In the genomic region with DNA sequence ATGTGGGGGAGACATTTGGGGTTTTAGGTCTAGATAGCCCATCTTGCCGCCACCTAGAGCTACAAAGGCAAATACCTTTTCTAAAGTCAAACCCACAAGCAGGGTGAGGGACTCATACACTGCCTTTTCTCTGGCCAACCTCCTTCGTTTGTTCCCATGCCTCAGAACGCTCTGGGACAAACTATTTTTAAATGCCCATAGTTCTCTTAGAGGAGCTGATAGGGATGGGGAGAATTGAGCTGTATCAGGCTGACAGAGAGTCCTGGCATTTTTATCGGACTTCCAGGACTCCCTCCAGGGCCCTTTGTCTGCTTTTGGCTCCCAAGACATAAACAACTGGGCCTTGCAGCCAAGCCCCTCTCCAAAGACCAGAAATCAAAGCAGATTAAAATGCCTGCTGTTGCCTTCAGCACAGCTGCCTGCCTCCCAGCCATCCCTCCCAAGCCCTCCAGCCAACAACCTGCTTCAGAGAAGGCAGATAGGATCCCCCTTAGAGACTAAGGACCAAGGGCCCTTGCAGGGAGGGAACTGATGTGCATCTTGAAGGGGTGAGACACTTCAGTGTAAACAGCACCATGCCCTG, we compare ENCODE assay signal across 18 mouse cellular contexts. TPM values are rescaled to one million over a fixed set of nuclear protein-coding genes. Genes with fewer than 3 reads are reported as not detected.
DNase-seq lines count a peak whose midpoint lies in the region; ATAC-seq and TF ChIP-seq lines count a peak whose summit lies in the region.
"Had no signal": no experiment of that assay in that cellular context is flagged by ENCODE, and none has a peak within 500 bp of the region (broad histone marks: within the 10 kb centered on the region; RNA-seq: fewer than 3 reads in every experiment).

No protein-coding gene starts in this region.

- H3K27me3 ChIP-seq in intestine, embryonic 15.5 days (replicated peaks), result no peaks in the 10 kb centered on the region
- H3K27me3 ChIP-seq in intestine, embryonic 16.5 days (replicated peaks; ENCODE audit: control insufficient read depth, insufficient read depth, low read length), result no peaks in the 10 kb centered on the region
- no peaks in the 10 kb centered on the region for H3K27me3 ChIP-seq in midbrain, embryonic 11.5 days (ENCODE audit: control insufficient read depth, insufficient read depth, low read length)
- H3K27me3 ChIP-seq in midbrain, embryonic 15.5 days (replicated peaks), result no peaks in the 10 kb centered on the region
- H3K27me3 ChIP-seq in heart, embryonic 12.5 days (replicated peaks), result no peaks in the 10 kb centered on the region
- H3K27me3 ChIP-seq in midbrain, postnatal 0 days (ENCODE audit: insufficient read depth, low read length), result no peaks in the 10 kb centered on the region
- no peaks in the 10 kb centered on the region for H3K27me3 ChIP-seq in thymus, adult 2 months (ENCODE audit: control insufficient read depth, insufficient read depth, low read length)
- H3K27me3 ChIP-seq: embryonic facial prominence, embryonic 12.5 days; hindbrain, embryonic 15.5 days; liver, embryonic 13.5 days; megakaryocyte, embryonic 14.5 days had no signal

- H3K27ac ChIP-seq in intestine, embryonic 15.5 days, result no peak overlapping the region
- H3K27ac ChIP-seq in intestine, embryonic 16.5 days (ENCODE audit: low read length), result no peak overlapping the region
- H3K27ac ChIP-seq in midbrain, embryonic 11.5 days (ENCODE audit: low read depth, low read length), result no peak overlapping the region
- H3K27ac ChIP-seq in midbrain, embryonic 15.5 days, result no peak overlapping the region
- peak overlapping the region; percentile 57 for H3K27ac ChIP-seq in heart, embryonic 12.5 days (ENCODE audit: poor library complexity, severe bottlenecking)
- no peak overlapping the region for H3K27ac ChIP-seq in midbrain, postnatal 0 days (ENCODE audit: low read depth, low read length)
- no peak overlapping the region for H3K27ac ChIP-seq in thymus, adult 2 months (ENCODE audit: control insufficient read depth, insufficient read depth, low read length)
- H3K27ac ChIP-seq: embryonic facial prominence, embryonic 12.5 days; hindbrain, embryonic 15.5 days; layer of hippocampus, adult 2 months; liver, embryonic 13.5 days had no signal

- no peak overlapping the region for H3K4me3 ChIP-seq in intestine, embryonic 15.5 days (replicated peaks)
- H3K4me3 ChIP-seq in intestine, embryonic 16.5 days (ENCODE audit: low read length), result no peak overlapping the region
- H3K4me3 ChIP-seq in midbrain, embryonic 11.5 days (ENCODE audit: low read depth, low read length), result no peak overlapping the region
- H3K4me3 ChIP-seq in midbrain, embryonic 15.5 days, result no peak overlapping the region
- no peak overlapping the region for H3K4me3 ChIP-seq in heart, embryonic 12.5 days
- no peak overlapping the region for H3K4me3 ChIP-seq in midbrain, postnatal 0 days (ENCODE audit: low read depth, low read length)
- H3K4me3 ChIP-seq in thymus, adult 2 months (ENCODE audit: control insufficient read depth, insufficient read depth, low read length), result no peak overlapping the region
- H3K4me3 ChIP-seq: embryonic facial prominence, embryonic 12.5 days; hindbrain, embryonic 15.5 days; layer of hippocampus, adult 2 months; liver, embryonic 13.5 days; megakaryocyte, embryonic 14.5 days had no signal

- peak; percentile 23; the same call in 1 of the 2 replicates for ATAC-seq in intestine, embryonic 15.5 days
- ATAC-seq in intestine, embryonic 16.5 days, result no peak
- no peak for ATAC-seq in midbrain, embryonic 11.5 days (ENCODE audit: low FRiP score)
- no peak for ATAC-seq in midbrain, embryonic 15.5 days (replicated peaks)
- ATAC-seq in heart, embryonic 12.5 days (ENCODE audit: insufficient number of reproducible peaks, low FRiP score), result no peak
- ATAC-seq in midbrain, postnatal 0 days (ENCODE audit: low FRiP score), result no peak
- ATAC-seq in megakaryocyte progenitor cell, adult 5-6 weeks (replicated peaks; ENCODE audit: poor library complexity), result no peak
- ATAC-seq: activated CD4-positive, CD25-positive, alpha-beta regulatory T cell, adult 4 months; forebrain, embryonic 16.5 days had no signal

- no peak for TF ChIP-seq CTCF in midbrain, postnatal 0 days (IDR thresholded peaks at IDR 0.05)
- TF ChIP-seq CTCF in thymus, adult 2 months (IDR thresholded peaks at IDR 0.05; ENCODE audit: borderline replicate concordance, control insufficient read depth, extremely low read depth, insufficient read depth, low read length, poor library complexity), result no peak

- no peak overlapping the region for H3K9ac ChIP-seq in intestine, embryonic 15.5 days
- no peak overlapping the region; the same call in 1 of the 2 replicates for H3K9ac ChIP-seq in intestine, embryonic 16.5 days (ENCODE audit: low read depth, low read length)
- no peak overlapping the region for H3K9ac ChIP-seq in midbrain, embryonic 11.5 days (ENCODE audit: low read length)
- no peak overlapping the region; the same call in 1 of the 2 replicates for H3K9ac ChIP-seq in midbrain, embryonic 15.5 days
- no peak overlapping the region for H3K9ac ChIP-seq in heart, embryonic 12.5 days
- H3K9ac ChIP-seq in midbrain, postnatal 0 days (replicated peaks; ENCODE audit: low read length, poor library complexity, severe bottlenecking), result no peak overlapping the region
- H3K9ac ChIP-seq: embryonic facial prominence, embryonic 12.5 days; hindbrain, embryonic 15.5 days; liver, embryonic 13.5 days had no signal

- no peaks in the 10 kb centered on the region for H3K36me3 ChIP-seq in intestine, embryonic 15.5 days
- no peaks in the 10 kb centered on the region for H3K36me3 ChIP-seq in intestine, embryonic 16.5 days (ENCODE audit: control insufficient read depth, insufficient read depth, low read length)
- no peaks in the 10 kb centered on the region for H3K36me3 ChIP-seq in midbrain, embryonic 11.5 days (ENCODE audit: control insufficient read depth, insufficient read depth, low read length)
- H3K36me3 ChIP-seq in midbrain, embryonic 15.5 days (replicated peaks), result no peaks in the 10 kb centered on the region
- H3K36me3 ChIP-seq in heart, embryonic 12.5 days, result peaks cover 18% of the 10 kb centered on the region
- H3K36me3 ChIP-seq in midbrain, postnatal 0 days (ENCODE audit: insufficient read depth, low read length), result peaks cover 12% of the 10 kb centered on the region
- H3K36me3 ChIP-seq in thymus, adult 2 months (ENCODE audit: control insufficient read depth, insufficient read depth, low read length), result peaks cover 15% of the 10 kb centered on the region
- H3K36me3 ChIP-seq: embryonic facial prominence, embryonic 12.5 days; hindbrain, embryonic 15.5 days; liver, embryonic 13.5 days had no signal

- no peaks in the 10 kb centered on the region for H3K4me1 ChIP-seq in intestine, embryonic 15.5 days (replicated peaks)
- H3K4me1 ChIP-seq in intestine, embryonic 16.5 days (ENCODE audit: control insufficient read depth, insufficient read depth, low read length), result 0 out of 2 replicates have a peak, but pooled peaks cover 5% of the 10 kb centered on the region
- H3K4me1 ChIP-seq in midbrain, embryonic 11.5 days (ENCODE audit: control insufficient read depth, insufficient read depth, low read length), result 0 out of 2 replicates have a peak, but pooled peaks cover 2% of the 10 kb centered on the region
- no peaks in the 10 kb centered on the region for H3K4me1 ChIP-seq in midbrain, embryonic 15.5 days
- H3K4me1 ChIP-seq in heart, embryonic 12.5 days (replicated peaks), result peaks cover 22% of the 10 kb centered on the region
- H3K4me1 ChIP-seq in midbrain, postnatal 0 days (ENCODE audit: insufficient read depth, low read length), result no peaks in the 10 kb centered on the region
- no peaks in the 10 kb centered on the region for H3K4me1 ChIP-seq in thymus, adult 2 months (replicated peaks; ENCODE audit: control insufficient read depth, insufficient read depth, low read length)

- WGBS in intestine, embryonic 15.5 days, result 64% methylated on average over 4 of the region's 4 CpGs
- 63% methylated on average over 4 of the region's 4 CpGs for WGBS in intestine, embryonic 16.5 days
- 74% methylated on average over 4 of the region's 4 CpGs for WGBS in midbrain, embryonic 11.5 days
- WGBS in midbrain, embryonic 15.5 days, result 65% methylated on average over 4 of the region's 4 CpGs
- 32% methylated on average over 4 of the region's 4 CpGs for WGBS in heart, embryonic 12.5 days
- 55% methylated on average over 4 of the region's 4 CpGs for WGBS in midbrain, postnatal 0 days
- 97% methylated on average over 4 of the region's 4 CpGs for WGBS in thymus, adult 2 months

- no peaks in the 10 kb centered on the region for H3K9me3 ChIP-seq in intestine, embryonic 15.5 days
- H3K9me3 ChIP-seq in intestine, embryonic 16.5 days (ENCODE audit: control insufficient read depth, low read length), result no peaks in the 10 kb centered on the region
- no peaks in the 10 kb centered on the region for H3K9me3 ChIP-seq in midbrain, embryonic 11.5 days (ENCODE audit: control insufficient read depth, low read length)
- H3K9me3 ChIP-seq in midbrain, embryonic 15.5 days, result no peaks in the 10 kb centered on the region
- H3K9me3 ChIP-seq in heart, embryonic 12.5 days (replicated peaks), result no peaks in the 10 kb centered on the region
- no peaks in the 10 kb centered on the region for H3K9me3 ChIP-seq in midbrain, postnatal 0 days (ENCODE audit: low read length)
- H3K9me3 ChIP-seq: embryonic facial prominence, embryonic 12.5 days; hindbrain, embryonic 15.5 days; liver, embryonic 13.5 days; megakaryocyte, embryonic 14.5 days had no signal

- TF ChIP-seq POLR2A in thymus, adult 2 months (IDR thresholded peaks at IDR 0.05; ENCODE audit: control insufficient read depth, extremely low read depth, insufficient read depth, low read length, poor library complexity), result no peak

- H3K4me2 ChIP-seq in intestine, embryonic 15.5 days (replicated peaks), result no peak overlapping the region
- H3K4me2 ChIP-seq in intestine, embryonic 16.5 days (ENCODE audit: low read depth, low read length), result no peak overlapping the region
- H3K4me2 ChIP-seq in midbrain, embryonic 11.5 days, result no peak overlapping the region
- H3K4me2 ChIP-seq in midbrain, embryonic 15.5 days, result no peak overlapping the region
- peak overlapping the region; percentile 38 for H3K4me2 ChIP-seq in heart, embryonic 12.5 days
- no peak overlapping the region for H3K4me2 ChIP-seq in midbrain, postnatal 0 days (ENCODE audit: low read depth, low read length, poor library complexity, severe bottlenecking)
- H3K4me2 ChIP-seq: embryonic facial prominence, embryonic 12.5 days; hindbrain, embryonic 15.5 days; liver, embryonic 13.5 days had no signal

- peak; percentile 69 for DNase-seq in midbrain, embryonic 11.5 days (ENCODE audit: low spot score, missing footprints)
- peak; percentile 54 for DNase-seq in midbrain, postnatal 0 days (ENCODE audit: low spot score)
- DNase-seq in thymus, adult 2 months, result no peak
- DNase-seq: cerebellum, adult 11-12 months; gastrocnemius, postnatal 14 days; liver, embryonic 13.5 days; thymus, postnatal 25 days had no signal

RNA-seq across cellular contexts. Expression of a gene that starts 51.6 kb away (rescaled TPM):
- polyA plus RNA-seq in intestine, embryonic 15.5 days (2015; fragmentation: Nextera tagmentation; extraction: Ambion mirVana), result 27.2 and 29.4 TPM in 2 replicates
- polyA plus RNA-seq in intestine, embryonic 16.5 days (2015; fragmentation: Nextera tagmentation; extraction: Ambion mirVana), result 21.6 and 22.4 TPM in 2 replicates
- 62.4 and 62.8 TPM in 2 replicates for polyA plus RNA-seq in midbrain, embryonic 11.5 days (2014; fragmentation: Nextera tagmentation; extraction: Ambion mirVana)
- 115 and 123 TPM in 2 replicates for polyA plus RNA-seq in midbrain, embryonic 15.5 days (2015; fragmentation: Nextera tagmentation; extraction: Ambion mirVana)
- 38.6 and 39.8 TPM in 2 replicates for polyA plus RNA-seq in heart, embryonic 12.5 days (2016; fragmentation: Nextera tagmentation; extraction: Ambion mirVana)
- total RNA-seq in midbrain, postnatal 0 days (2014; rRNA removed), result 107 and 110 TPM in 2 replicates
- 78.6 and 78.8 TPM in 2 replicates for polyA plus RNA-seq in midbrain, postnatal 0 days (2015; fragmentation: Nextera tagmentation; extraction: Ambion mirVana)
- 65.1 and 73.9 TPM in 2 replicates for polyA plus RNA-seq in thymus, adult 2 months (2012; rRNA removed)
- 60.0 and 60.4 TPM in 2 replicates for total RNA-seq in megakaryocyte progenitor cell, adult 5-6 weeks (2015)
- total RNA-seq in megakaryocyte progenitor cell, adult 5-6 weeks (2017), result 49.0 and 75.4 TPM in 2 replicates
